Mouse (Mus musculus): ENCODE data around the gene Vmn2r79. TPM values are rescaled to one million over a fixed set of nuclear protein-coding genes. Genes with fewer than 3 reads are reported as not detected.

The Vmn2r79 gene
- polyA plus RNA-seq (2015; fragmentation: Illumina TruSeq; extraction: RNeasy Lipid Tissue Mini Kit (QIAGEN cat#74804); ENCODE audit: insufficient read depth, low read depth, low replicate concordance): not detected

GRCm38 (mm10) chr7:86995815-86996214, at the start of gene Vmn2r79:
Gene Vmn2r79 (plus strand): TSS chr7:86996115.

Other genes starting within 250 kb of the Vmn2r79 start
- 1.8 TPM for gene Folh1, start 220.2 kb upstream of the Vmn2r79 start, polyA plus RNA-seq (2015; fragmentation: Illumina TruSeq; extraction: RNeasy Lipid Tissue Mini Kit (QIAGEN cat#74804); ENCODE audit: insufficient read depth, low read depth, low replicate concordance)
- gene Vmn2r77, start 201.1 kb upstream of the Vmn2r79 start, polyA plus RNA-seq (2015; fragmentation: Illumina TruSeq; extraction: RNeasy Lipid Tissue Mini Kit (QIAGEN cat#74804); ENCODE audit: insufficient read depth, low read depth, low replicate concordance): not detected
- not detected for gene Vmn2r78, start 81.0 kb upstream of the Vmn2r79 start, polyA plus RNA-seq (2015; fragmentation: Illumina TruSeq; extraction: RNeasy Lipid Tissue Mini Kit (QIAGEN cat#74804); ENCODE audit: insufficient read depth, low read depth, low replicate concordance)
- gene Nox4, start 250.0 kb downstream of the Vmn2r79 start, polyA plus RNA-seq (2015; fragmentation: Illumina TruSeq; extraction: RNeasy Lipid Tissue Mini Kit (QIAGEN cat#74804); ENCODE audit: insufficient read depth, low read depth, low replicate concordance): 1.9 TPM

All from pancreas, adult 10 weeks (tissue).